Mouse (Mus musculus) heart, embryonic 14.5 days (tissue): Measurements from ENCODE around the gene Olfr1338. TPM values are rescaled to one million over a fixed set of nuclear protein-coding genes. Genes with fewer than 3 reads are reported as not detected.

Experiments
- ATAC-seq: fragments of 200-750 bp; cut with Nextera tagmentation; 2 replicates; pipeline ENCODE4 v1.8.0; 2017; ENCODE audit warnings: low read depth, moderate TSS enrichment; ENCODE audit not compliant: insufficient number of reproducible peaks, insufficient read depth, low FRiP score
- H3K27ac ChIP-seq, 2 experiments: fragments of 200-500 bp in 1 of 2; fragments of 300-500 bp in 1 of 2; sonication (generic) in 1 of 2; replicated peaks in 1 of 2; 2 replicates each; pipeline ENCODE4 v1.5.1; 2012 to 2014; ENCODE audit warnings: low read depth in 2 of 2, low read length in 2 of 2, control low read depth in 1 of 2, mild to moderate bottlenecking in 1 of 2, mixed read lengths in 1 of 2; ENCODE audit not compliant: control insufficient read depth in 1 of 2, insufficient read depth in 1 of 2
- H3K27me3 ChIP-seq: fragments of 300-500 bp; sonication (generic); 2 replicates; pipeline ENCODE4 v1.6.1; 2014; ENCODE audit warnings: mild to moderate bottlenecking, low read length, control low read depth; ENCODE audit not compliant: control insufficient read depth, insufficient read depth
- H3K36me3 ChIP-seq: fragments of 300-500 bp; sonication (generic); 2 replicates; pipeline ENCODE4 v1.6.1; 2014; ENCODE audit warnings: mild to moderate bottlenecking, control low read depth, low read length, mixed read lengths; ENCODE audit not compliant: control insufficient read depth, insufficient read depth
- H3K4me1 ChIP-seq, 2 experiments: fragments of 200-500 bp in 1 of 2; fragments of 300-500 bp in 1 of 2; sonication (generic) in 1 of 2; 2 replicates each; pipeline ENCODE4 v1.6.1; 2012 to 2014; ENCODE audit warnings: low read length in 2 of 2, control low read depth in 1 of 2, mixed read lengths in 1 of 2; ENCODE audit not compliant: control insufficient read depth in 2 of 2, insufficient read depth in 2 of 2
- H3K4me2 ChIP-seq: fragments of 300-500 bp; sonication (generic); 2 replicates; pipeline ENCODE4 v1.6.1; 2014; ENCODE audit warnings: mild to moderate bottlenecking, low read length
- H3K4me3 ChIP-seq, 2 experiments: fragments of 200-500 bp in 1 of 2; fragments of 300-500 bp in 1 of 2; sonication (generic) in 1 of 2; 2 replicates each; pipeline ENCODE4 v1.5.1; 2012 to 2014; ENCODE audit warnings: low read length in 2 of 2, mild to moderate bottlenecking in 2 of 2, control low read depth in 1 of 2, low read depth in 1 of 2, moderate library complexity in 1 of 2; ENCODE audit not compliant: control insufficient read depth in 1 of 2, insufficient read depth in 1 of 2
- H3K9ac ChIP-seq: fragments of 300-500 bp; sonication (generic); 2 replicates; pipeline ENCODE4 v1.6.1; 2014; ENCODE audit warnings: mild to moderate bottlenecking, low read length
- H3K9me3 ChIP-seq: fragments of 300-500 bp; sonication (generic); 2 replicates; pipeline ENCODE4 v1.6.1; 2016; ENCODE audit warnings: low read length, control low read depth; ENCODE audit not compliant: control insufficient read depth
- WGBS: fragments of 180-500 bp; shearing (Covaris S2); extraction: QIAGEN DNeasy Blood & Tissue Kit; methylation state at CpG from one replicate; pipeline ENCODE4 v1.1.7; 2014; 5-methylcytosine and 5-hydroxymethylcytosine counted together
- polyA plus RNA-seq: library from polyadenylated mRNA; unstranded; fragments of >200 nt; fragmentation: Nextera tagmentation; extraction: Ambion mirVana; gene quantifications from 2 replicates; pipeline ENCODE4 v1.2.1, GENCODE M21; 2014

The Olfr1338 gene
- polyA plus RNA-seq, 1 experiment from 2014 or later = not detected

- WGBS = 46% methylated on average over 10 of the region's 10 CpGs
- Histone ChIP-seq H3K27ac (no peak overlapping the region), H3K4me2 (no peak overlapping the region), H3K9ac (no peak overlapping the region), H3K9me3 (no peaks in the 10 kb centered on the region), H3K27me3 (no peaks in the 10 kb centered on the region), H3K36me3 (no peaks in the 10 kb centered on the region), H3K4me3 (no peak overlapping the region), H3K4me1 (no peaks in the 10 kb centered on the region)
- ATAC-seq = no peak
Measured at GRCm38 (mm10) chr4:118721742-118722483, 36.6 kb downstream of the Olfr1338 start.

GRCm38 (mm10) chr4:118719838-118720237 lies 38.7 kb downstream of the Olfr1338 start, which contains the start of gene Olfr1340:
TSS of gene Olfr1340 (plus strand) at chr4:118720138.
- no peaks in the 10 kb centered on the region for H3K36me3 ChIP-seq
- H3K4me2 ChIP-seq = no peak within 1 kb of the TSS
- no peaks in the 10 kb centered on the region for H3K27me3 ChIP-seq
- ATAC-seq = no peak
- H3K9ac ChIP-seq = no peak within 1 kb of the TSS
- H3K9me3 ChIP-seq = no peaks in the 10 kb centered on the region
- H3K27ac ChIP-seq = no peak within 1 kb of the TSS
- no peak within 1 kb of the TSS for H3K4me3 ChIP-seq
- no peaks in the 10 kb centered on the region for H3K4me1 ChIP-seq

GRCm38 (mm10) chr4:118711656-118712055 lies 46.9 kb downstream of the Olfr1338 start:
- Histone ChIP-seq H3K9me3 (no peaks in the 10 kb centered on the region), H3K27ac (no peak overlapping the region), H3K36me3 (no peaks in the 10 kb centered on the region), H3K4me2 (no peak overlapping the region), H3K4me3 (no peak overlapping the region), H3K27me3 (no peaks in the 10 kb centered on the region), H3K4me1 (no peaks in the 10 kb centered on the region), H3K9ac (no peak overlapping the region)
- no peak for ATAC-seq
- 43% methylated on average over 1 of the region's 1 CpGs for WGBS

GRCm38 (mm10) chr4:118708086-118708485 lies 50.5 kb downstream of the Olfr1338 start:
- Histone ChIP-seq H3K4me3 (no peak overlapping the region), H3K4me1 (no peaks in the 10 kb centered on the region), H3K36me3 (no peaks in the 10 kb centered on the region), H3K4me2 (no peak overlapping the region), H3K9ac (no peak overlapping the region), H3K27me3 (no peaks in the 10 kb centered on the region), H3K27ac (no peak overlapping the region), H3K9me3 (no peaks in the 10 kb centered on the region)
- WGBS = 73% methylated on average over 5 of the region's 5 CpGs
- no peak for ATAC-seq

GRCm38 (mm10) chr4:118703223-118703622 lies 55.3 kb downstream of the Olfr1338 start, which contains the start of gene Olfr1341:
TSS of gene Olfr1341 (plus strand) at chr4:118703523.
- Histone ChIP-seq H3K4me3 (no peak within 1 kb of the TSS), H3K27me3 (no peaks in the 10 kb centered on the region), H3K4me1 (no peaks in the 10 kb centered on the region), H3K27ac (no peak within 1 kb of the TSS), H3K36me3 (no peaks in the 10 kb centered on the region), H3K9ac (no peak within 1 kb of the TSS), H3K9me3 (no peaks in the 10 kb centered on the region), H3K4me2 (no peak within 1 kb of the TSS)
- ATAC-seq = no peak
- WGBS = 65% methylated on average over 3 of the region's 3 CpGs

Other genes starting within 250 kb of the Olfr1338 start
- gene 2610528J11Rik, start 231.7 kb downstream of the Olfr1338 start, polyA plus RNA-seq = not detected in 2 replicates
- 0.24 and 0.43 TPM in 2 replicates for gene Tmem125, start 214.7 kb downstream of the Olfr1338 start, polyA plus RNA-seq
- 0.16 and 0.22 TPM in 2 replicates for gene Cfap57, start 138.0 kb downstream of the Olfr1338 start, polyA plus RNA-seq
- gene Ebna1bp2, start 137.9 kb downstream of the Olfr1338 start, polyA plus RNA-seq = 80.5 and 86.0 TPM in 2 replicates
- not detected in 2 replicates for gene Olfr62, start 99.8 kb downstream of the Olfr1338 start, polyA plus RNA-seq
- not detected in 2 replicates for gene Olfr1342, start 66.0 kb downstream of the Olfr1338 start, polyA plus RNA-seq
- not detected in 2 replicates for gene Olfr1341, start 55.2 kb downstream of the Olfr1338 start, polyA plus RNA-seq
- gene Olfr1340, start 38.6 kb downstream of the Olfr1338 start, polyA plus RNA-seq = not detected in 2 replicates
- not detected in 2 replicates for gene Olfr1339, start 26.6 kb downstream of the Olfr1338 start, polyA plus RNA-seq
- gene Olfr1337, start 23.8 kb upstream of the Olfr1338 start, polyA plus RNA-seq = not detected in 2 replicates
- gene Olfr1335, start 51.2 kb upstream of the Olfr1338 start, polyA plus RNA-seq = not detected in 2 replicates
- gene Olfr1333, start 77.5 kb upstream of the Olfr1338 start, polyA plus RNA-seq = not detected in 2 replicates
- not detected in 2 replicates for gene Olfr1331, start 105.9 kb upstream of the Olfr1338 start, polyA plus RNA-seq
- 0.04 and 0.19 TPM in 2 replicates for gene Olfr1330, start 129.9 kb upstream of the Olfr1338 start, polyA plus RNA-seq
- gene Olfr1329, start 158.7 kb upstream of the Olfr1338 start, polyA plus RNA-seq = not detected in 2 replicates
- gene Olfr1328, start 179.9 kb upstream of the Olfr1338 start, polyA plus RNA-seq = 0.07 TPM in 1 of 2 replicates, not detected in the other
- not detected in 2 replicates for gene Lao1, start 202.8 kb upstream of the Olfr1338 start, polyA plus RNA-seq